Mouse (Mus musculus) liver, embryonic 14.5 days (tissue): ENCODE data around the gene Gm45713. TPM values are rescaled to one million over a fixed set of nuclear protein-coding genes. Genes with fewer than 3 reads are reported as not detected.
A peak's percentile ranks its signal among the peaks of the same experiment; 100 is the strongest.
"Not testable (repeated sequence)": the region's sequence is repeated elsewhere in the genome, so short reads cannot be mapped to it uniquely, and the experiment has no call there.

Source experiments
- ATAC-seq: fragments of 200-750 bp; cut with Nextera tagmentation; 2 replicates; pipeline ENCODE4 v1.8.0; 2017; ENCODE audit warnings: moderate number of reproducible peaks, mild to moderate bottlenecking, moderate library complexity; ENCODE audit not compliant: insufficient read depth
- DNase-seq, 3 experiments: peaks; one replicate each; pipeline ENCODE4 v3.0.0-alpha.2; 2012 to 2013; ENCODE audit warnings: low read depth in 3 of 3, low spot score in 3 of 3
- H3K27ac ChIP-seq: fragments of 300-500 bp; sonication (generic); 2 replicates; pipeline ENCODE4 v1.5.1; 2014; ENCODE audit warnings: moderate library complexity, mild to moderate bottlenecking, control low read depth, inconsistent platforms
- H3K27me3 ChIP-seq: fragments of 300-500 bp; sonication (generic); 2 replicates; pipeline ENCODE4 v1.6.1; 2014; ENCODE audit warnings: mild to moderate bottlenecking, low read length, moderate library complexity; ENCODE audit not compliant: control insufficient read depth, insufficient read depth
- H3K36me3 ChIP-seq: fragments of 300-500 bp; sonication (generic); replicated peaks from 2 replicates; pipeline ENCODE4 v1.6.1; 2014; ENCODE audit warnings: low read depth; ENCODE audit not compliant: control insufficient read depth, insufficient read depth
- H3K4me1 ChIP-seq, 2 experiments: fragments of 200-500 bp in 1 of 2; fragments of 300-500 bp in 1 of 2; sonication (generic) in 1 of 2; replicated peaks; 2 replicates each; pipeline ENCODE4 v1.6.1; 2012 to 2014; ENCODE audit warnings: antibody characterized with exemption in 1 of 2, inconsistent platforms in 1 of 2, low read length in 1 of 2; ENCODE audit not compliant: control insufficient read depth in 2 of 2, insufficient read depth in 2 of 2
- H3K4me2 ChIP-seq: fragments of 300-500 bp; sonication (generic); 2 replicates; pipeline ENCODE4 v1.6.1; 2014; ENCODE audit warnings: low read depth, mild to moderate bottlenecking, control low read depth, moderate library complexity
- H3K4me3 ChIP-seq, 2 experiments: fragments of 200-500 bp in 1 of 2; fragments of 300-500 bp in 1 of 2; sonication (generic) in 1 of 2; 2 replicates each; pipeline ENCODE4 v1.5.1; 2012 to 2014; ENCODE audit warnings: low read depth in 2 of 2, low read length in 2 of 2, mild to moderate bottlenecking in 2 of 2, control low read depth in 1 of 2, inconsistent platforms in 1 of 2, moderate library complexity in 1 of 2; ENCODE audit not compliant: insufficient read depth in 1 of 2
- H3K9ac ChIP-seq: fragments of 300-500 bp; sonication (generic); replicated peaks from 2 replicates; pipeline ENCODE4 v1.6.1; 2014; ENCODE audit warnings: mild to moderate bottlenecking, control low read depth, moderate library complexity
- H3K9me3 ChIP-seq: fragments of 300-500 bp; sonication (generic); 2 replicates; pipeline ENCODE4 v1.6.1; 2016; ENCODE audit warnings: low read length, mixed read lengths; ENCODE audit not compliant: control insufficient read depth
- CTCF ChIP-seq: IDR thresholded peaks from 2 replicates; pipeline ENCODE4 v1.5.1; 2016; ENCODE audit warnings: antibody characterized with exemption, low read depth, control low read depth
- EP300 ChIP-seq: IDR thresholded peaks from 2 replicates; pipeline ENCODE4 v1.6.1; 2016; ENCODE audit warnings: antibody characterized with exemption, low read depth
- WGBS: fragments of 180-500 bp; shearing (Covaris S2); extraction: QIAGEN DNeasy Blood & Tissue Kit; methylation state at CpG from one replicate; pipeline ENCODE4 v1.1.7; 2014; ENCODE audit not compliant: insufficient replicate concordance; 5-methylcytosine and 5-hydroxymethylcytosine counted together
- polyA plus RNA-seq, 2 experiments: library from polyadenylated mRNA; depleted of rRNA in 1 of 2; stranded (reverse) in 1 of 2; unstranded in 1 of 2; fragments of >200 nt; fragmentation: Nextera tagmentation in 1 of 2; extraction: Ambion mirVana in 1 of 2; gene quantifications; 2 replicates each; pipeline versions ENCODE4 v1.2.1 to v1.2.3; 2012 to 2014

The Gm45713 gene
- polyA plus RNA-seq, 2 experiments: 0.63 TPM; not detected in 1

- Histone ChIP-seq H3K9me3 (no peaks in the 10 kb centered on the region), H3K4me2 (no peak overlapping the region), H3K27me3 (no peaks in the 10 kb centered on the region), H3K4me3 (no peak overlapping the region), H3K9ac (no peak overlapping the region), H3K27ac (no peak overlapping the region), H3K36me3 (no peaks in the 10 kb centered on the region), H3K4me1 (peaks cover 8 to 10% of the 10 kb centered on the region in 2 experiments; a peak in 3 of 4 replicates)
- ATAC-seq (no peak), DNase-seq (no peak)
- TF ChIP-seq CTCF: no peak
- TF ChIP-seq EP300: no peak
- WGBS: 76% methylated on average over 9 of the region's 9 CpGs
These were observed 19.6 kb upstream of the Gm45713 start for GRCm38 (mm10) chr7:45155590-45155989.

DNA sequence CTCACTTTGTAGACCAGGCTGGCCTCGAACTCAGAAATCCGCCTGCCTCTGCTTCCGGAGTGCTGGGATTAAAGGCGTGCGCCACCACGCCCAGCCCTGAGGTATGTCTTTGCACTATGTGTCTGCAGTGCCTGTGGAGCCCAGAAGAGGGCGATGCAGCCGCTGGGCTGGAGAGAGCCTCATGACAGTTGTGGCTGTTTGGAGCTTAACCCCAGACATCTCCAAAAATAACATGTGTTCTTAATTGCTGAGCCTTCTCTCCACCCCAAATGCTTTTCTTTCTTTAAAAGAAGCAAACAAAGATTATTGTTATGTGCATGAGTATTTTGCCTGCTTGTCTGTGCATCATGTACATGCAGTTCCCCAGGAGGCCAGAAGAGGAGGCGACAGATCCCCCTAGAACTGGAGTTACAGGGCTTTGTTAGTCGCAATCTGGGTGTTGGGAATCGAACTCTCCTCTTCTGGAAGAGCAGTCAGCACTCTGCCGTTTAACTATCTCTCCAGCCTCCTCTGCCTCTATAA is 19.0 kb upstream of the Gm45713 start:
- Histone ChIP-seq H3K4me1 (peaks cover 10 to 11% of the 10 kb centered on the region in 2 experiments; a peak in 3 of 4 replicates), H3K36me3 (no peaks in the 10 kb centered on the region), H3K4me3 (peak overlapping the region; percentile 28 to 74; a peak in 2 of 4 replicates), H3K4me2 (peak overlapping the region; percentile 98), H3K9me3 (no peaks in the 10 kb centered on the region), H3K27me3 (no peaks in the 10 kb centered on the region), H3K9ac (no peak overlapping the region), H3K27ac (peak overlapping the region; percentile 10; the same call in 1 of the 2 replicates)
- 58% methylated on average over 12 of the region's 12 CpGs for WGBS
- TF ChIP-seq EP300: no peak
- TF ChIP-seq CTCF: peak; percentile 75
- DNase-seq (peak in 1 of 3 experiments; percentile 49), ATAC-seq (peak; percentile 13; the same call in 1 of the 2 replicates)

- H3K27me3 ChIP-seq: no peaks in the 10 kb centered on the region
- DNase-seq (peak; percentile 88 to 92 (median 91)), ATAC-seq (peak; percentile 95)
- peak within 1 kb of the TSS; percentile 74 to 81 for H3K4me3 ChIP-seq
- no peaks in the 10 kb centered on the region for H3K36me3 ChIP-seq
- H3K4me1 ChIP-seq: peaks cover 10 to 11% of the 10 kb centered on the region in 2 experiments; a peak in 3 of 4 replicates
- peak within 1 kb of the TSS; percentile 78 for H3K27ac ChIP-seq
- 2% methylated on average over 69 of the region's 69 CpGs for WGBS
- H3K9me3 ChIP-seq: no peaks in the 10 kb centered on the region
- H3K4me2 ChIP-seq: peak within 1 kb of the TSS; percentile 98
- no peak for TF ChIP-seq EP300
- peak; percentile 79 for TF ChIP-seq CTCF
- H3K9ac ChIP-seq: peak within 1 kb of the TSS; percentile 82
These were observed 18.3 kb upstream of the Gm45713 start, which contains the start of the genes Pih1d1 and Aldh16a1 for GRCm38 (mm10) chr7:45154096-45154992. Pih1d1 (plus strand) TSS chr7:45154303. Aldh16a1 (minus strand) TSS chr7:45154584.

- ATAC-seq: no peak
- no peak for TF ChIP-seq CTCF
- no peak for TF ChIP-seq EP300
- Histone ChIP-seq H3K9me3 (no peaks in the 10 kb centered on the region), H3K27me3 (no peaks in the 10 kb centered on the region), H3K27ac (peak overlapping the region; percentile 70), H3K4me2 (peak overlapping the region; percentile 98), H3K4me1 (peaks cover 10 to 11% of the 10 kb centered on the region in 2 experiments; a peak in 3 of 4 replicates), H3K9ac (peak overlapping the region; percentile 82), H3K4me3 (peak overlapping the region; percentile 74 to 81), H3K36me3 (no peaks in the 10 kb centered on the region)
- no peak for DNase-seq
- WGBS: 2% methylated on average over 5 of the region's 5 CpGs
These were observed 17.6 kb upstream of the Gm45713 start for GRCm38 (mm10) chr7:45153586-45153985.

DNA sequence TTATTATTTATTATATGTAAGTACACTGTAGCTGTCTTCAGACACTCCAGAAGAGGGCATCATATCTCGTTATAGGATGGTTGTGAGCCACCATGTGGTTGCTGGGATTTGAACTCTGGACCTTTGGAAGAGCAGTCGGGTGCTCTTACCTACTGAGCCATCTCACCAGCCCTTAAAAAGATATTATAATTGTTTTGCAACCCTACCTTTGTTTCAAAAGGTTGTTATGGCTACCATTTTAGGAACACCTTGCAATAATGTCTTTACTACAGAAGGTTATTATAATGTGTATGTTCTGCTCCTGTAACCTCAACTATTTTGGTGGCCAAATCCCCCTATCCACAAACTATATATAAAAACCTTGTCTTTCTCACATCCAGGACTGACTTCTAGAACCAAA is 17.0 kb upstream of the Gm45713 start:
- H3K27me3 ChIP-seq, H3K9me3 ChIP-seq, ATAC-seq, H3K27ac ChIP-seq, H3K36me3 ChIP-seq, DNase-seq: not testable (repeated sequence)
- Histone ChIP-seq H3K4me1 (peaks cover 10 to 11% of the 10 kb centered on the region in 2 experiments; a peak in 3 of 4 replicates), H3K4me3 (peak overlapping the region in 1 of 2 experiments; percentile 74; a peak in 2 of 4 replicates), H3K9ac (peak overlapping the region; percentile 82), H3K4me2 (peak overlapping the region; percentile 98)
- 76% methylated on average over 2 of the region's 2 CpGs for WGBS
